Mouse (Mus musculus) kidney, embryonic 16.5 days (tissue): ENCODE results near the gene Cyp2t4. TPM values are rescaled to one million over a fixed set of nuclear protein-coding genes. Genes with fewer than 3 reads are reported as not detected.

ENCODE experiments used
- ATAC-seq: fragments of 200-750 bp; cut with Nextera tagmentation; 2 replicates; pipeline ENCODE4 v1.8.0; 2017; ENCODE audit warnings: moderate TSS enrichment; ENCODE audit not compliant: low FRiP score, low TSS enrichment
- H3K27ac ChIP-seq: fragments of 300-500 bp; sonication (generic); 2 replicates; pipeline ENCODE4 v1.5.1; 2014; ENCODE audit warnings: low read length
- H3K27me3 ChIP-seq: fragments of 300-500 bp; sonication (generic); 2 replicates; pipeline ENCODE4 v1.6.1; 2014; ENCODE audit warnings: low read length, control low read depth, mixed read lengths; ENCODE audit not compliant: insufficient read depth
- H3K36me3 ChIP-seq: fragments of 300-500 bp; sonication (generic); 2 replicates; pipeline ENCODE4 v1.6.1; 2014; ENCODE audit warnings: low read length, control low read depth, mixed read lengths; ENCODE audit not compliant: insufficient read depth
- H3K4me1 ChIP-seq: fragments of 300-500 bp; sonication (generic); 2 replicates; pipeline ENCODE4 v1.6.1; 2014; ENCODE audit warnings: low read length, control low read depth, mixed read lengths; ENCODE audit not compliant: insufficient read depth
- H3K4me2 ChIP-seq: fragments of 300-500 bp; sonication (generic); replicated peaks from 2 replicates; pipeline ENCODE4 v1.6.1; 2014; ENCODE audit warnings: low read depth, low read length
- H3K4me3 ChIP-seq: fragments of 300-500 bp; sonication (generic); 2 replicates; pipeline ENCODE4 v1.5.1; 2014; ENCODE audit warnings: mild to moderate bottlenecking, low read length
- H3K9ac ChIP-seq: fragments of 300-500 bp; sonication (generic); replicated peaks from 2 replicates; pipeline ENCODE4 v1.6.1; 2014; ENCODE audit warnings: low read length
- H3K9me3 ChIP-seq: fragments of 300-500 bp; sonication (generic); 2 replicates; pipeline ENCODE4 v1.6.1; 2016; ENCODE audit warnings: low read length, control low read depth
- WGBS: fragments of 180-500 bp; shearing (Covaris S2); extraction: QIAGEN DNeasy Blood & Tissue Kit; methylation state at CpG from one replicate; pipeline ENCODE4 v1.1.7; 2014; 5-methylcytosine and 5-hydroxymethylcytosine counted together
- polyA plus RNA-seq: library from polyadenylated mRNA; unstranded; fragments of >200 nt; fragmentation: Nextera tagmentation; extraction: Ambion mirVana; gene quantifications from 2 replicates; pipeline ENCODE4 v1.2.1, GENCODE M21; 2015

The Cyp2t4 gene
- polyA plus RNA-seq = 0.10 and 0.24 TPM in 2 replicates

- no peaks in the 10 kb centered on the region for H3K27me3 ChIP-seq
- H3K27ac ChIP-seq = peak within 1 kb of the TSS; percentile 43
- H3K9me3 ChIP-seq = no peaks in the 10 kb centered on the region
- no peak within 1 kb of the TSS for H3K4me2 ChIP-seq
- WGBS = 64% methylated on average over 10 of the region's 10 CpGs
- H3K36me3 ChIP-seq = peaks cover 11% of the 10 kb centered on the region
- 0 out of 2 replicates have a peak, but pooled peaks have one; percentile 44 for ATAC-seq
- 0 out of 2 replicates have a peak within 1 kb of the TSS, but pooled peaks have one; percentile 26 for H3K9ac ChIP-seq
- 0 out of 2 replicates have a peak, but pooled peaks cover 2% of the 10 kb centered on the region for H3K4me1 ChIP-seq
- H3K4me3 ChIP-seq = no peak within 1 kb of the TSS
These were observed at the start of gene Cyp2t4 for GRCm38 (mm10) chr7:27153205-27153764. Gene Cyp2t4, plus strand, starts transcription at chr7:27153714.

GRCm38 (mm10) chr7:27104882-27105281 lies 48.6 kb upstream of the Cyp2t4 start:
- Histone ChIP-seq H3K36me3 (no peaks in the 10 kb centered on the region), H3K4me1 (no peaks in the 10 kb centered on the region), H3K9ac (no peak overlapping the region), H3K4me3 (no peak overlapping the region), H3K4me2 (no peak overlapping the region), H3K27ac (no peak overlapping the region), H3K27me3 (no peaks in the 10 kb centered on the region), H3K9me3 (peaks cover 8% of the 10 kb centered on the region; the same call in 1 of the 2 replicates)
- ATAC-seq = no peak
- 77% methylated on average over 5 of the region's 5 CpGs for WGBS

GRCm38 (mm10) chr7:27110327-27110726 lies 43.2 kb upstream of the Cyp2t4 start:
- no peak overlapping the region for H3K9ac ChIP-seq
- no peaks in the 10 kb centered on the region for H3K27me3 ChIP-seq
- H3K36me3 ChIP-seq = no peaks in the 10 kb centered on the region
- no peak overlapping the region for H3K27ac ChIP-seq
- H3K4me3 ChIP-seq = no peak overlapping the region
- peaks cover 8% of the 10 kb centered on the region; the same call in 1 of the 2 replicates for H3K9me3 ChIP-seq
- ATAC-seq = no peak
- H3K4me1 ChIP-seq = no peaks in the 10 kb centered on the region
- no peak overlapping the region for H3K4me2 ChIP-seq

GRCm38 (mm10) chr7:27111038-27111437 lies 42.5 kb upstream of the Cyp2t4 start:
- Histone ChIP-seq H3K4me3 (no peak overlapping the region), H3K4me2 (no peak overlapping the region), H3K27ac (no peak overlapping the region), H3K9me3 (peaks cover 8% of the 10 kb centered on the region; the same call in 1 of the 2 replicates), H3K27me3 (no peaks in the 10 kb centered on the region), H3K36me3 (no peaks in the 10 kb centered on the region), H3K9ac (no peak overlapping the region), H3K4me1 (no peaks in the 10 kb centered on the region)
- ATAC-seq = no peak
- 90% methylated on average over 1 of the region's 1 CpGs for WGBS

GRCm38 (mm10) chr7:27111987-27112386 lies 41.5 kb upstream of the Cyp2t4 start:
- no peak overlapping the region for H3K4me3 ChIP-seq
- 73% methylated on average over 3 of the region's 3 CpGs for WGBS
- H3K9ac ChIP-seq = no peak overlapping the region
- peaks cover 8% of the 10 kb centered on the region; the same call in 1 of the 2 replicates for H3K9me3 ChIP-seq
- H3K27me3 ChIP-seq = no peaks in the 10 kb centered on the region
- no peak overlapping the region for H3K27ac ChIP-seq
- no peaks in the 10 kb centered on the region for H3K36me3 ChIP-seq
- ATAC-seq = no peak
- H3K4me2 ChIP-seq = no peak overlapping the region
- no peaks in the 10 kb centered on the region for H3K4me1 ChIP-seq

- WGBS = 63% methylated on average over 4 of the region's 4 CpGs
- H3K27ac ChIP-seq = no peak overlapping the region
These were observed 35.4 kb upstream of the Cyp2t4 start for GRCm38 (mm10) chr7:27118033-27118511.

GRCm38 (mm10) chr7:27119676-27120075 lies 33.8 kb upstream of the Cyp2t4 start, which contains the start of gene Cyp2f2:
Gene Cyp2f2, plus strand, starts transcription at chr7:27119909.
- H3K4me3 ChIP-seq = no peak within 1 kb of the TSS
- no peak for ATAC-seq
- no peak within 1 kb of the TSS for H3K4me2 ChIP-seq
- no peak within 1 kb of the TSS for H3K9ac ChIP-seq
- no peaks in the 10 kb centered on the region for H3K4me1 ChIP-seq
- no peak within 1 kb of the TSS for H3K27ac ChIP-seq
- no peaks in the 10 kb centered on the region for H3K27me3 ChIP-seq
- no peaks in the 10 kb centered on the region for H3K36me3 ChIP-seq
- H3K9me3 ChIP-seq = no peaks in the 10 kb centered on the region

More at GRCm38 (mm10) chr7:27118033-27118511, 35.4 kb upstream of the Cyp2t4 start:
- H3K36me3 ChIP-seq = no peaks in the 10 kb centered on the region
- no peak overlapping the region for H3K4me2 ChIP-seq
- H3K9ac ChIP-seq = no peak overlapping the region
- H3K4me1 ChIP-seq = no peaks in the 10 kb centered on the region
- no peaks in the 10 kb centered on the region for H3K27me3 ChIP-seq
- ATAC-seq = peak; percentile 49; the same call in 1 of the 2 replicates
- no peak overlapping the region for H3K4me3 ChIP-seq
- no peaks in the 10 kb centered on the region for H3K9me3 ChIP-seq

GRCm38 (mm10) chr7:27124305-27124832 lies 29.1 kb upstream of the Cyp2t4 start:
- no peaks in the 10 kb centered on the region for H3K4me1 ChIP-seq
- whole genome bisulfite sequencing = 80% methylated on average over 5 of the region's 5 CpGs
- no peak for ATAC-seq
- H3K27me3 ChIP-seq = no peaks in the 10 kb centered on the region
- H3K9me3 ChIP-seq = no peaks in the 10 kb centered on the region
- H3K4me3 ChIP-seq = no peak overlapping the region
- H3K36me3 ChIP-seq = no peaks in the 10 kb centered on the region
- no peak overlapping the region for H3K9ac ChIP-seq
- H3K27ac ChIP-seq = no peak overlapping the region
- H3K4me2 ChIP-seq = no peak overlapping the region

DNA sequence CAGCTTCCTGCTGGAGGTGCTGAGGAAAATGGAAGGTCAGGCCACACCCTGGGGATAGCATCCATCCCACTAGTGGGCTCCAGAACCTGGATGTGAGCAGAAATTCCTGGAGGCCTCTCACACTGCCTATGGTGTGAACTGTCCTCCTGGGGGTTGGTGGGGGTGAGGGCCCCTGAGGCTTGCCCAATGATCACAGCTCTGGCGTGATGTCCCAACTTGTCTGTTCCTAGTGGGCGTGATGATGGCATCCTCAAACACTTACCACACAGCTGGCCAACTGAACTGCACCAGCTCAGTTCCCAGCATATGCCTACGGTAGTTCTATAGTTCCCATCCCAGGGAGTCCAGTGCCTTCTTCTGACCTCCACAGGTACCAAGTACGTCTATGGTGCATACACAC lies 28.5 kb upstream of the Cyp2t4 start:
- Histone ChIP-seq H3K36me3 (no peaks in the 10 kb centered on the region), H3K9me3 (no peaks in the 10 kb centered on the region), H3K4me1 (no peaks in the 10 kb centered on the region), H3K9ac (no peak overlapping the region), H3K27me3 (no peaks in the 10 kb centered on the region), H3K27ac (no peak overlapping the region), H3K4me3 (no peak overlapping the region), H3K4me2 (no peak overlapping the region)
- no peak for ATAC-seq
- WGBS = 82% methylated on average over 4 of the region's 4 CpGs

GRCm38 (mm10) chr7:27128162-27128561 lies 25.4 kb upstream of the Cyp2t4 start:
- Histone ChIP-seq H3K4me1 (peaks cover 3% of the 10 kb centered on the region; the same call in 1 of the 2 replicates), H3K27ac (no peak overlapping the region), H3K36me3 (no peaks in the 10 kb centered on the region), H3K27me3 (no peaks in the 10 kb centered on the region), H3K9ac (no peak overlapping the region), H3K4me3 (no peak overlapping the region), H3K9me3 (peaks cover 3% of the 10 kb centered on the region; the same call in 1 of the 2 replicates), H3K4me2 (no peak overlapping the region)
- peak; percentile 66 for ATAC-seq
- WGBS = 46% methylated on average over 3 of the region's 3 CpGs
